Mouse (Mus musculus) liver, postnatal 0 days (tissue): ENCODE measurements around the gene Upf1.

ENCODE experiments used
- CTCF ChIP-seq: sonication (generic); IDR thresholded peaks from 2 replicates; pipeline ENCODE4 v1.5.1; 2016; ENCODE audit warnings: antibody characterized with exemption, low read depth
- EP300 ChIP-seq: IDR thresholded peaks from 2 replicates; pipeline ENCODE4 v1.6.1; 2016; ENCODE audit warnings: antibody characterized with exemption, low read depth, mild to moderate bottlenecking

DNA sequence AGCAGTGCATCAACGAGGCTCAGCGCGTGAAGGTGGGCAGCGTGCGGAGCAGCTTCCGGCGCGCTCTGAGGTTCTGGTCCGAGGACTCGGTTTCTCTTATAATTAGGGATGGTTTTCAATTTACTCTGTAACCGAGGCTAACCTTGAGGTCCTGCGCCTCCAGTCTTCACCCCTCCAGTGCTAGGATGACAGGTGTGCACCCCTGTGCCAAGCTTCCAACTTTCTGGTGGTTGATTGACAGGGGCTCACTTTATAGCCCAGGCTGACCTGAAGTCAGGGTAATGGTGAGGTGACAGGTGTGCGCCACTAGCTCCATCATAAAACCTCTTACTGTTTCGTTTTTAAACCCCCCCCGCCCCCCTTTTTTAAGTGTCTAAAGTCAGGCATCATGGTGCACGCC, 50.2 kb downstream of the Upf1 start:
- TF ChIP-seq CTCF (no peak), EP300 (no peak)
